Mouse (Mus musculus): ENCODE data around the gene Nrn1l.

GRCm38 (mm10) chr8:105943321-105943739 lies 50.0 kb downstream of the Nrn1l start, which contains the start of gene Lcat:
- TF ChIP-seq CTCF (IDR thresholded peaks at IDR 0.05; ENCODE audit: low read depth) (no peak), EP300 (IDR thresholded peaks at IDR 0.05; ENCODE audit: low read depth) (no peak)

Data from liver, embryonic 14.5 days (tissue).